Mouse (Mus musculus): ENCODE measurements around the gene Riok2. TPM values are rescaled to one million over a fixed set of nuclear protein-coding genes. Genes with fewer than 3 reads are reported as not detected.

Riok2 gene
- polyA plus RNA-seq, 1 experiment from 2014 or later: 26.2 TPM

- H3K27ac ChIP-seq (replicated peaks; ENCODE audit: low read depth, low read length): no peak overlapping the region
- peak; percentile 19 for DNase-seq
These were observed 67.9 kb downstream of the Riok2 start for GRCm38 (mm10) chr17:17441876-17442498.

DNA sequence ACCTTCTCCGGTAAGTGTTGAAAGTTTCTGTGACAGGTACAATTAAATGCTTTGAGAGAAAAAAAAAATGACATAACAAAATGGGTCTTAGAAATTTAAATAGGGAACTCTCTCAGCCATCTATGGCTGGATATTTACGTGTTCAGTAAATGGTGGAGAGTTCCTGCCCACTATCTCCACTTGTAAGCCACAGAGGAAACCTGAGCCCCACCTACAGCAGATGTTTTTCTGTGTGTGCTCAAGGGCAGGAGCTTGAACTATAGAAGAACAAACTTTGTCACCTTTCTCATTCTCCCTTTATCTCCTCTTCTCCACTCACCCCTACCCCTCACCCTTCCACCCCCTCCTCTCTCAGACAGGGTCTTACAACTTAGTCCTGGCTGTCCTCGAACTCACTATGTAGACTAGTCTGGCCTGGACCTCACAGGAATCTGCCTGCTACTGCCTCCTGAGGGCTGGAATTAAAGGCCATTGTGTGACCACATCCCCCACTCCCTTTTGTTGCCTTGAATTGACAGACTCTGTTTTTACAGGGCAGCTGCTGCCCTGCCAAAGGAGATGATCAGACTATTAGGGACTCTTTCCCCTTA is 70.3 kb downstream of the Riok2 start:
- WGBS: 91% methylated on average over 3 of the region's 3 CpGs
- ATAC-seq (ENCODE audit: low FRiP score, low TSS enrichment): no peak
- peaks cover 10% of the 10 kb centered on the region; the same call in 1 of the 2 replicates for H3K4me1 ChIP-seq (ENCODE audit: control insufficient read depth, insufficient read depth, low read length)
- no peaks in the 10 kb centered on the region for H3K36me3 ChIP-seq (ENCODE audit: control insufficient read depth, insufficient read depth, low read length)
- no peak overlapping the region for H3K4me2 ChIP-seq (ENCODE audit: low read length)
- no peak overlapping the region for H3K27ac ChIP-seq (replicated peaks; ENCODE audit: low read depth, low read length)
- no peak overlapping the region for H3K9ac ChIP-seq (replicated peaks; ENCODE audit: low read length)
- no peak for DNase-seq
- H3K9me3 ChIP-seq (ENCODE audit: control insufficient read depth, low read length): no peaks in the 10 kb centered on the region
- H3K4me3 ChIP-seq (replicated peaks; ENCODE audit: low read depth, low read length): no peak overlapping the region
- no peaks in the 10 kb centered on the region for H3K27me3 ChIP-seq (ENCODE audit: control insufficient read depth, insufficient read depth, low read length)

More at GRCm38 (mm10) chr17:17441876-17442498, 67.9 kb downstream of the Riok2 start:
- H3K4me1 ChIP-seq (ENCODE audit: control insufficient read depth, insufficient read depth, low read length): no peaks in the 10 kb centered on the region
- H3K36me3 ChIP-seq (ENCODE audit: control insufficient read depth, insufficient read depth, low read length): no peaks in the 10 kb centered on the region
- H3K9me3 ChIP-seq (ENCODE audit: control insufficient read depth, low read length): no peaks in the 10 kb centered on the region
- no peak overlapping the region for H3K4me2 ChIP-seq (ENCODE audit: low read length)
- ATAC-seq (ENCODE audit: low FRiP score, low TSS enrichment): no peak
- 16% methylated on average over 4 of the region's 4 CpGs for WGBS
- no peak overlapping the region for H3K4me3 ChIP-seq (replicated peaks; ENCODE audit: low read depth, low read length)
- H3K27me3 ChIP-seq (ENCODE audit: control insufficient read depth, insufficient read depth, low read length): no peaks in the 10 kb centered on the region
- H3K9ac ChIP-seq (replicated peaks; ENCODE audit: low read length): no peak overlapping the region

Other genes starting within 250 kb of the Riok2 start
- gene Lix1, start 28.4 kb downstream of the Riok2 start, polyA plus RNA-seq (2014; fragmentation: Nextera tagmentation; extraction: Ambion mirVana): 8.1 and 9.2 TPM in 2 replicates